Mouse (Mus musculus) CH12.LX (cell line): ENCODE measurements at regions not wholly inside any gene's neighbourhood (a gene's known extent, or its start where the extent isn't known, plus 50 kb on each side); places are given as distances from the start of the nearest gene placed in this dataset.

Source experiments
- CTCF ChIP-seq, 2 experiments: IDR thresholded peaks in 1 of 2; conservative IDR thresholded peaks in 1 of 2; 2 replicates each; pipeline ENCODE4 v1.5.1; 2011 to 2012; ENCODE audit warnings: low read depth in 2 of 2, low read length in 2 of 2, improper control_type of control experiment in 1 of 2, inconsistent platforms in 1 of 2, mild to moderate bottlenecking in 1 of 2, moderate library complexity in 1 of 2
- MAFK ChIP-seq: IDR thresholded peaks from 2 replicates; pipeline ENCODE4 v1.6.1; 2011; ENCODE audit warnings: low read length, improper control_type of control experiment; ENCODE audit not compliant: insufficient replicate concordance
- MEF2A ChIP-seq: IDR thresholded peaks from 2 replicates; pipeline ENCODE4 v1.6.1; 2014; ENCODE audit warnings: low read depth, mild to moderate bottlenecking, inconsistent platforms, low read length, improper control_type of control experiment, borderline replicate concordance
- POLR2A ChIP-seq: IDR thresholded peaks from 2 replicates; pipeline ENCODE4 v1.6.1; 2011; ENCODE audit warnings: low read depth, mild to moderate bottlenecking, improper control_type of control experiment, low read length

DNA sequence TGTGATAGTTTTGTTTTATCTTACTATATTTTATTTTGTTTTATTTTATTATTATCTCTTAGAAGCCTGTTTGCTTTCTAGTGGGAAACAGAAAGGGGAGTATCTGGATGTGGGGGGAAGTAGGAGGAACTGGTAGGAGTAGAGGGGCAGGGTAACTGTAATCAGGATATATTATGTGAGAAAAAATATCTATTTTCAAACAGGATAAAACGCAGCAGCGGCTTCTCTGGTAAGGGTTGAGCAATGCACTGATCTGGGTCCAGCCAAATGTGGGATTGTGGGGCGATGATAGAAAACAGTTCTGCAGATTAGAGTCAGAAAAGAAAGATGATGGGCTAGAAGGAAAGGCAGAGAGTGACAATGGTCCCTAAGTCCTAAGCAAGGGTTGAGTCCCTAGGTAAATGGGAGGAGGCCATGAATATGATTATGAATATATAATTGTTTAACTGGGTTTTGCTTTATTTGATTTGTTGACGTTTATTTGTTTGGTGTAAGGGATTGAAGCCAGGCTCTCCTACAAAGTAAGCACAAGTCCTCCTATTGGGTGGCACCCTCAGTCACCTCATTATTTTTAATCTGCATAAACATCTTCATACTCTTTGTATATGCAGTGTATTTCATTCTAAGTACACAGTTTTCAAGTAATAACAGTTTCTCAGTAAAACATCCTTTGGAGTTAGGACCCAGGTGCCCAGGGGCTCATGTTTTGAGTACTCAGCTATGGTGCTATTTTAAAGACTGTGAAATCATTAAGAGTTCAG is 283.7 kb downstream of the Meis1 start:
- TF ChIP-seq CTCF (conservative IDR thresholded peaks at IDR 0.05 in 1 of 2, IDR thresholded peaks at IDR 0.05 in 1 of 2; ENCODE audit: low read depth in 2 of 2, low read length in 2 of 2) = no peak
- TF ChIP-seq MEF2A = no peak
- TF ChIP-seq POLR2A = no peak
- TF ChIP-seq MAFK = no peak
